Mouse (Mus musculus) limb, embryonic 10.5 days (tissue): Measurements from ENCODE around the gene Kel. TPM values are rescaled to one million over a fixed set of nuclear protein-coding genes. Genes with fewer than 3 reads are reported as not detected.

ENCODE experiments used
- DNase-seq: peaks from one replicate; pipeline ENCODE4 v3.0.0-alpha.2; 2017; ENCODE audit warnings: low spot score
- H3K27ac ChIP-seq: fragments of 300-500 bp; sonication (generic); 2 replicates; pipeline ENCODE4 v1.5.1; 2016; ENCODE audit warnings: mild to moderate bottlenecking
- H3K27me3 ChIP-seq: fragments of 300-500 bp; sonication (generic); 2 replicates; pipeline ENCODE4 v1.6.1; 2016; ENCODE audit warnings: low read depth, mild to moderate bottlenecking; ENCODE audit not compliant: poor library complexity, severe bottlenecking
- H3K36me3 ChIP-seq: fragments of 300-500 bp; sonication (generic); 2 replicates; pipeline ENCODE4 v1.6.1; 2016; ENCODE audit warnings: mild to moderate bottlenecking, moderate library complexity
- H3K4me1 ChIP-seq: fragments of 300-500 bp; sonication (generic); 2 replicates; pipeline ENCODE4 v1.6.1; 2016
- H3K4me3 ChIP-seq: fragments of 300-500 bp; sonication (generic); 2 replicates; pipeline ENCODE4 v1.5.1; 2016; ENCODE audit warnings: mild to moderate bottlenecking, moderate library complexity
- H3K9me3 ChIP-seq: fragments of 300-500 bp; sonication (generic); replicated peaks from 2 replicates; pipeline ENCODE4 v1.6.1; 2016; ENCODE audit warnings: mild to moderate bottlenecking
- WGBS: fragments of 180-500 bp; shearing (Covaris S2); methylation state at CpG from one replicate; pipeline ENCODE4 v1.1.7; 2016; 5-methylcytosine and 5-hydroxymethylcytosine counted together
- polyA plus RNA-seq: library from polyadenylated mRNA; unstranded; fragments of >200 nt; fragmentation: Nextera tagmentation; extraction: Ambion mirVana; gene quantifications from 2 replicates; pipeline ENCODE4 v1.2.1, GENCODE M21; 2016

Kel gene
- polyA plus RNA-seq, 1 experiment from 2014 or later, result 7.0 TPM

DNA sequence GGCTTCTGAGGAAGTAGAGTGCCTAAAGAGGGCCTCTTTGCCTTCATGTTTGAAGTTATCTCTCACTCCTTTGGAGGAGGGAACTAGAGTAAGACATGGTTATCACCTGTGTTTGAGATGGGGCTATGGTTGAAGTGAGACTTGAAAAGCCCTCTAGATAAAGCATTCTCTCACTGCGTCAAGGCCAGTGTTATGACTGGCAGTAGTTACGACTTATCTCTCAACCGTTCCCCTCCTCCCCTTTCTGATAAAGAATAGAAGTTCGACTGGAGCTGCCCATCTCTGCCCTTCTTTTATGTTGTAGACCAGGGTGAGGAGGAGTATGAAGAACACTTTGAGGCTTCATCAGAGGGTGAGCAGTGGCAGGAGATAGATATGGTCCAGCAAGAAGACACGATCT, 19.2 kb downstream of the Kel start:
- Histone ChIP-seq H3K27ac (no peak overlapping the region), H3K4me3 (no peak overlapping the region), H3K36me3 (no peaks in the 10 kb centered on the region), H3K9me3 (no peaks in the 10 kb centered on the region), H3K27me3 (no peaks in the 10 kb centered on the region), H3K4me1 (no peaks in the 10 kb centered on the region)
- DNase-seq, result no peak
- WGBS, result 85% methylated on average over 5 of the region's 5 CpGs

GRCm38 (mm10) chr6:41684131-41684530, 20.0 kb downstream of the Kel start, which contains the start of gene Llcfc1:
Gene Llcfc1, plus strand, starts transcription at chr6:41684431.
- no peak within 1 kb of the TSS for H3K4me3 ChIP-seq
- H3K27me3 ChIP-seq, result no peaks in the 10 kb centered on the region
- no peaks in the 10 kb centered on the region for H3K4me1 ChIP-seq
- no peak within 1 kb of the TSS for H3K27ac ChIP-seq
- H3K9me3 ChIP-seq, result no peaks in the 10 kb centered on the region
- DNase-seq, result no peak
- H3K36me3 ChIP-seq, result no peaks in the 10 kb centered on the region
- WGBS, result 93% methylated on average over 2 of the region's 2 CpGs

DNA sequence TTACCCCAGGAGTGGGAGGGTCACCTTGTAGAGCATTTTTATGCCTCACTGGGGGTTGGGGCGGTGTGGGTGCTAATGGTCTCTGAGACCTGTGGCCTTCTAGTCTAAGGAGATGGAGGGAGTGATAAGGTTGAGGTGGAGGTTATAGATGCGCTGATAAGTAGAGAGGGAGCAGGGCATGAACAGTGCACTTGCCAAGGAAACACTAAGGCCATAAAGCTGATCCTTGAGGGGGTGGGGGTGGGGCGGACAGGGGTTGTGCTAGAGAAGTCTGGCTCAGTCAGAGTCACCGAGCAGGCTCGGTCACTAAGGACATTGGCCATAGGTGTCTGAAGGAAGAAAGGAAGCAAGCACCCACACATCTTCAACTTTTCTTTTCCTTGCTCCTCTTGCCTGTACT, 22.5 kb downstream of the Kel start:
- no peaks in the 10 kb centered on the region for H3K36me3 ChIP-seq
- WGBS, result 80% methylated on average over 5 of the region's 5 CpGs
- no peak overlapping the region for H3K4me3 ChIP-seq
- no peaks in the 10 kb centered on the region for H3K27me3 ChIP-seq
- H3K9me3 ChIP-seq, result no peaks in the 10 kb centered on the region
- H3K27ac ChIP-seq, result no peak overlapping the region
- no peaks in the 10 kb centered on the region for H3K4me1 ChIP-seq
- DNase-seq, result no peak

DNA sequence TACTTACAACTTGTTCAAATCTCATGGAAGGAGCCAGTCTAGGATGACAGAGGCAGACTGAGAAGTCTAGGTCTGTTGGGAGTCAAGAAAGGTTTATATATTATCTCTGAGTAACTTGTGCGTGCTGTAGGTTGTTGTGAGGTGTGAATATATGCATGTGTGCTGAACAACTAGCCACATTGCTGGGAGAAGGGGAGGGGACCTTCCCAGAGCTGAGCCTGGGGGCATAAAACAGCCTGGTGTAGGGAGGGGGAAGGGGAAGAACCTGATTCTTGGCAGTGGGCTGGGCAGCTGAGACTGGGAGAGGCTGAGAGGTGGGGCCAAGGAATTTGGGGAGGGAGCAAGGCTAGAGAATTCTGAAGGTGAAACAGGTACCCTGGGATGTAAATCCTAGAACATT, 23.5 kb downstream of the Kel start, which contains the start of gene Trpv5:
Gene Trpv5 (minus strand): TSS at position 101 of the 400 bp plus-strand sequence.
- Histone ChIP-seq H3K27ac (no peak within 1 kb of the TSS), H3K4me1 (no peaks in the 10 kb centered on the region), H3K9me3 (no peaks in the 10 kb centered on the region), H3K27me3 (no peaks in the 10 kb centered on the region), H3K36me3 (no peaks in the 10 kb centered on the region), H3K4me3 (no peak within 1 kb of the TSS)
- 71% methylated on average over 1 of the region's 1 CpGs for WGBS
- DNase-seq, result no peak

- WGBS, result 95% methylated on average over 2 of the region's 2 CpGs
- no peaks in the 10 kb centered on the region for H3K9me3 ChIP-seq
- no peaks in the 10 kb centered on the region for H3K27me3 ChIP-seq
- no peaks in the 10 kb centered on the region for H3K4me1 ChIP-seq
- H3K4me3 ChIP-seq, result no peak overlapping the region
- H3K36me3 ChIP-seq, result no peaks in the 10 kb centered on the region
- H3K27ac ChIP-seq, result no peak overlapping the region
- DNase-seq, result no peak
These were observed 27.6 kb downstream of the Kel start for GRCm38 (mm10) chr6:41676530-41676929.

GRCm38 (mm10) chr6:41662320-41662719, 41.8 kb downstream of the Kel start:
- DNase-seq, result no peak
- H3K9me3 ChIP-seq, result no peaks in the 10 kb centered on the region
- H3K4me3 ChIP-seq, result no peak overlapping the region
- H3K4me1 ChIP-seq, result no peaks in the 10 kb centered on the region
- no peaks in the 10 kb centered on the region for H3K27me3 ChIP-seq
- 45% methylated on average over 2 of the region's 2 CpGs for WGBS
- H3K36me3 ChIP-seq, result no peaks in the 10 kb centered on the region
- H3K27ac ChIP-seq, result no peak overlapping the region

DNA sequence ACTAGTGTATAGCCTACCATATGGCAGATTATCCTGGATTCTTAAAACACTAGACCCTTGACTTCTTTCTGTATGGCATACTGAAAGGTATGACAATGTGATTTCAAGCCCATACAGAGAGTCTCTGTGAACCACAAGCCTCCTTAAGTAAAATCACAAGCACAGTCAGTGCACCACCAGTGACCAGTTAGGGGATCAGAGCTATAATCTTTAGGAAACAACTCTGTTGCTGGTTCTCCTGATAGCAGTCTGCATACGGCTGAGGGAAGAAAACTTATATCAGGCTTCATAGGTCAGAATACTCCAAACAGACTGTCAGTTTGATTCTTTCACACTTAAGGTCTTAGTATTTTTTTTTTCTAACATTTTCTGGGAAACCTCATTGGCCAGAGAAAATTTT, 45.7 kb downstream of the Kel start:
- no peak for DNase-seq
- Histone ChIP-seq H3K9me3 (no peaks in the 10 kb centered on the region), H3K4me1 (no peaks in the 10 kb centered on the region), H3K27ac (no peak overlapping the region), H3K4me3 (no peak overlapping the region), H3K36me3 (no peaks in the 10 kb centered on the region), H3K27me3 (no peaks in the 10 kb centered on the region)
- 75% methylated on average over 1 of the region's 1 CpGs for WGBS

DNA sequence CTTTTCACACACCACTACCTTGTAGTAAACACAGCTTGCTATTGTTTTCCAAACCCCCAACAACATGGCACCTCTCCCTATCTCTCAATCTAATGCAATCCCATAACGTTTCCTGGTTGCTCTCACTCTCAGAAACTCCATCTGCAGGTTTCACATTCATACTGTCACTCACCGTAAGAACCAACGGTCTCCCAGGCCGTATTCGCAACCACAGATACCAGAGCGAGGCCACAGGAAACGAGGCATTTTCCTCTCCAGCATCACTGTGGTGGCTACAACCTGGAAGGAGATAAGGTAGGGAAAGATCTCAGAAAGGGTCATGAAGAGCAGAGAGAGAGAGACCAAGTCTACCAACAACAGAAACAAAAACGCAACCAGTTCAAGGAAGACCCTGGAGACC, 49.5 kb downstream of the Kel start:
- Histone ChIP-seq H3K36me3 (no peaks in the 10 kb centered on the region), H3K4me1 (no peaks in the 10 kb centered on the region), H3K9me3 (no peaks in the 10 kb centered on the region), H3K27me3 (no peaks in the 10 kb centered on the region), H3K27ac (no peak overlapping the region), H3K4me3 (no peak overlapping the region)
- WGBS, result 90% methylated on average over 8 of the region's 8 CpGs
- DNase-seq, result no peak

DNA sequence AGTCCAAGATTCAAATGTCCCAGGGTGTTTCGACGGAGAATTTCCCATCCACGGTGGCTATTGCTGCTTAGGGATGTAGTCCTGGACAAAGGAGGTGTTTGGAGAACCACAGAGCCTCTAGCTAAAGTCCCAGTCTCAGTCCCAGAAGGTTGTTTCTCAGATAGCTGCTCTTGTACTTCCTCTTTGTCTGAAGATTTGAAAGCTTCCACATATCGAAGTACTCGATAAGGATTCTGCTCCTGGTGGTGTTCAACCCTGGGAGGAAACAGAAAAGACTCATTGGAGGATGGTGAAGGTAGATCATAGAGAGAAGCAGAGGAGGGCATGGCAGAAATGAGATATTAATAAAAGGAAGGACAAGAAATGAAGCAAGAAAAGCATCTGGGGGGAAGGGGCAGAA, 51.0 kb downstream of the Kel start:
- Histone ChIP-seq H3K36me3 (no peaks in the 10 kb centered on the region), H3K4me1 (no peaks in the 10 kb centered on the region), H3K4me3 (no peak overlapping the region), H3K27me3 (no peaks in the 10 kb centered on the region), H3K9me3 (no peaks in the 10 kb centered on the region), H3K27ac (no peak overlapping the region)
- no peak for DNase-seq
- 93% methylated on average over 5 of the region's 5 CpGs for WGBS

GRCm38 (mm10) chr6:41646672-41647071, 57.5 kb downstream of the Kel start:
- DNase-seq, result no peak
- Histone ChIP-seq H3K27ac (no peak overlapping the region), H3K4me1 (no peaks in the 10 kb centered on the region), H3K9me3 (no peaks in the 10 kb centered on the region), H3K36me3 (no peaks in the 10 kb centered on the region), H3K4me3 (no peak overlapping the region), H3K27me3 (no peaks in the 10 kb centered on the region)

GRCm38 (mm10) chr6:41646220-41646619, 57.9 kb downstream of the Kel start:
- Histone ChIP-seq H3K4me1 (no peaks in the 10 kb centered on the region), H3K27ac (no peak overlapping the region), H3K9me3 (no peaks in the 10 kb centered on the region), H3K4me3 (no peak overlapping the region), H3K27me3 (no peaks in the 10 kb centered on the region), H3K36me3 (no peaks in the 10 kb centered on the region)
- no peak for DNase-seq
- 85% methylated on average over 3 of the region's 3 CpGs for WGBS

DNA sequence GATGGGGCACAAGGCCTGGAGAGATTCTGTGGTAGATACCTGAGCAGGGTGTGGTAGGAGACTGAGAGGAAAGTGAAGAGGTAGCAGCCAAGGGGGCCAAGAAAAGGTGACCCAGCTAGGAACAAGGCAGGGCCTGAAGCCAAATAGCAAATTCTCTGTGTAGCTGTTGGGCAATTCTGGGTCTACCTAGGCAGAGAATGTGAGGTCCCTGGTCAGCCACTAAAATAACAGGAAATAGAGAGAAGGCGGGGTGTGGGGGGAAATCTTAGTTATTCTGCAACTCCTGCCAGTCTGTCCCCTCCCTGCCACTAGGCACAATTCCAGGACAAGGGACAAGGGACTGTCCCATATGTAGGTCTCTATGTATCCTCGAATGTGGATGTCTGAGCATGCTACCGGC, 60.9 kb downstream of the Kel start:
- no peaks in the 10 kb centered on the region for H3K27me3 ChIP-seq
- no peaks in the 10 kb centered on the region for H3K36me3 ChIP-seq
- no peak overlapping the region for H3K27ac ChIP-seq
- H3K4me3 ChIP-seq, result no peak overlapping the region
- H3K4me1 ChIP-seq, result no peaks in the 10 kb centered on the region
- H3K9me3 ChIP-seq, result no peaks in the 10 kb centered on the region
- no peak for DNase-seq
- 91% methylated on average over 3 of the region's 3 CpGs for WGBS

DNA sequence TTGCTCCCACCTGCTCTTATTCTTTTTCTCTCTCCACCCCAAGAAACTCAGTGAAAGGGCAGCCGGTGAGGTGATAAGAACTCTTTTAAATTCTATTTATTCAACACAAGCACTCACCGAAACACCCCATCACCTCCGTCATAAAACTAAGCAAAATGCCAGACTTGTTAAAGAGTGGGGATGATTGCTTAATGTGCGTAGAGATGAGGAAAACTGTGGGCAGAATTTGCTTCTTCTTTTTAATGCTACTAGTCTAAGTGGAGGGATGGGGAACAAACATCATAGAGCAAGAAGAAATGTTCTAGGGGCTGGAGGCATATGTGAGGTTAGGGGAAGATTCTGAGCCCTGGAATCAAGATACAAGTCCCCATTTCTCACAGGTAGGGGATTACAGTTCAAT, 61.4 kb downstream of the Kel start:
- DNase-seq, result no peak
- H3K4me1 ChIP-seq, result no peaks in the 10 kb centered on the region
- 85% methylated on average over 4 of the region's 4 CpGs for WGBS
- no peaks in the 10 kb centered on the region for H3K9me3 ChIP-seq
- H3K36me3 ChIP-seq, result no peaks in the 10 kb centered on the region
- no peak overlapping the region for H3K27ac ChIP-seq
- no peaks in the 10 kb centered on the region for H3K27me3 ChIP-seq
- no peak overlapping the region for H3K4me3 ChIP-seq

GRCm38 (mm10) chr6:41641173-41641866, 62.8 kb downstream of the Kel start:
- DNase-seq, result no peak
- no peaks in the 10 kb centered on the region for H3K9me3 ChIP-seq
- H3K4me3 ChIP-seq, result no peak overlapping the region
- 77% methylated on average over 6 of the region's 6 CpGs for WGBS
- no peaks in the 10 kb centered on the region for H3K4me1 ChIP-seq
- H3K27ac ChIP-seq, result no peak overlapping the region
- H3K36me3 ChIP-seq, result no peaks in the 10 kb centered on the region
- no peaks in the 10 kb centered on the region for H3K27me3 ChIP-seq
